Mouse (Mus musculus) small intestine, adult 2 months (tissue): Measurements from ENCODE around the gene Babam1. TPM values are rescaled to one million over a fixed set of nuclear protein-coding genes. Genes with fewer than 3 reads are reported as not detected.

Experiments used
- H3K27ac ChIP-seq: fragments of 200-500 bp; 2 replicates; pipeline ENCODE4 v1.5.1; 2012; ENCODE audit warnings: low read depth, low read length, control low read depth, inconsistent platforms; ENCODE audit not compliant: insufficient read depth
- H3K27me3 ChIP-seq: fragments of 200-500 bp; 2 replicates; pipeline ENCODE4 v1.6.1; 2012; ENCODE audit warnings: mild to moderate bottlenecking, moderate library complexity, low read length, inconsistent platforms; ENCODE audit not compliant: control insufficient read depth, insufficient read depth
- H3K36me3 ChIP-seq: fragments of 200-500 bp; 2 replicates; pipeline ENCODE4 v1.6.1; 2012; ENCODE audit warnings: mild to moderate bottlenecking, low read length, control low read depth, inconsistent platforms; ENCODE audit not compliant: control insufficient read depth, insufficient read depth
- H3K4me1 ChIP-seq: fragments of 200-500 bp; 2 replicates; pipeline ENCODE4 v1.6.1; 2012; ENCODE audit warnings: low read length, inconsistent platforms, mixed read lengths; ENCODE audit not compliant: control insufficient read depth, insufficient read depth, insufficient read length
- H3K4me3 ChIP-seq: fragments of 200-500 bp; 2 replicates; pipeline ENCODE4 v1.5.1; 2012; ENCODE audit warnings: low read depth, mild to moderate bottlenecking, control low read depth, inconsistent platforms, low read length, moderate library complexity
- CTCF ChIP-seq: fragments of 200-500 bp; IDR thresholded peaks from 2 replicates; pipeline ENCODE4 v1.5.1; 2012; ENCODE audit warnings: low read depth, mild to moderate bottlenecking, control low read depth, inconsistent platforms, low read length, moderate library complexity, mixed read lengths; ENCODE audit not compliant: insufficient replicate concordance, insufficient read length; ENCODE audit errors: extremely low read depth
- POLR2A ChIP-seq: fragments of 200-500 bp; IDR thresholded peaks from 2 replicates; pipeline ENCODE4 v1.6.1; 2012; ENCODE audit warnings: low read depth, mild to moderate bottlenecking, control low read depth, inconsistent platforms, low read length, moderate library complexity
- WGBS: fragments of 180-500 bp; shearing (Covaris S2); methylation state at CpG from one replicate; pipeline ENCODE4 v1.1.7; 2018; 5-methylcytosine and 5-hydroxymethylcytosine counted together
- polyA plus RNA-seq: library from polyadenylated mRNA; depleted of rRNA; stranded (reverse); fragments of >200 nt; gene quantifications from 2 replicates; pipeline ENCODE4 v1.2.3, GENCODE M21; 2012

The Babam1 gene
- polyA plus RNA-seq, 1 experiment: 119 TPM

DNA sequence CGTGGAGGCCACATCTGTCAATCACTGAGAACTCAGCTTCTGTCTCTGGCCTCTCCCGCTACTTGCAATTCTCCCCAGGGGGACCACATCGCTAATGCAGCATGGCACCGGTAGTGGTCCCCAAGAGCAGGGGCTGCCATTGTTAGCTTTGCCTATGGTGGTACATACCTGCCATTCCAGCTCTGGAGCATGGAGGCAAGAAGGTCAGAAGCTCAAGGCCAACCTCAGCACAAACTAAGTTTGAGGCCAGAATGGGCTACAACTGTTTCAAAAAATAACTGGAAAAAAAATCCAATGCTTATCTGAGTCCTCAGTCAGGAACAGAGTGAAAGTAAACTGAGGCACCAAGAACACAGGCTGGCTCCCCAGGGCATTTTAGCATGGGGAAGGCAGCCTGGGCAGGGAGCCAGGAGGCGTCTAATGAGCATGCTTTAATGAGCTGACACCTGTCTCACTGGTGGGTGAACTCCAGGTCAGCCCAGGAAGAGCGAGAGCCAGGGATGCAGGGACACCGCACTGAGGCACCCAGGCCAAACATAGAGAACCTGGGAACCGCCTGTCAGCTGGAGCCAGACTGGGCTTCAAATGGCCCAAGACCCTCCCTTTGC, 20.1 kb upstream of the Babam1 start:
- peak overlapping the region; percentile 53; the same call in 1 of the 2 replicates for H3K4me3 ChIP-seq
- no peaks in the 10 kb centered on the region for H3K27me3 ChIP-seq
- no peak overlapping the region for H3K27ac ChIP-seq
- H3K36me3 ChIP-seq: peaks cover 30% of the 10 kb centered on the region
- WGBS: 54% methylated on average over 8 of the region's 8 CpGs
- no peak for TF ChIP-seq POLR2A
- peaks cover 38% of the 10 kb centered on the region for H3K4me1 ChIP-seq

DNA sequence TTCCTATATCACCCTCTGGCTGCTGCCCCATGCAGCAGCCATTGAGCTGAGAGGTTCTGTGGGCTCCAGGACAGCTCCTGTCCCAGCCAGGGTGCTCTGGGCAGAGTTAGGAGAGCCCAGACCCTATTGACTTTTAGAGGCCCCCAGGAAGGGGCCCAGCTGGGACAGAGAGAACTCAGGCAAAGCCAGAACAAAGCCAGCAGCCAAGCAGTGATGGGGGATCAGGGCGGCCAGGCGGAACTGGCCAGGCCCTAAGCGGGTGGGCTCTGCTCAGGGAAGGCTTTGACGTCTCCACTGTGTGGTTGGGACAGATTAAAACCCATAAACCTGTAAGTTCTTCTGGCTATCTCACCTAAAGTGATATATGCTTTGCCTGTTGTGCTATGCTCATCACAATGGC, 17.7 kb upstream of the Babam1 start:
- Histone ChIP-seq H3K4me1 (peaks cover 49% of the 10 kb centered on the region), H3K27me3 (no peaks in the 10 kb centered on the region), H3K27ac (no peak overlapping the region), H3K4me3 (no peak overlapping the region), H3K36me3 (peaks cover 20% of the 10 kb centered on the region)
- WGBS: 80% methylated on average over 4 of the region's 4 CpGs
- TF ChIP-seq POLR2A (no peak), CTCF (no peak)

DNA sequence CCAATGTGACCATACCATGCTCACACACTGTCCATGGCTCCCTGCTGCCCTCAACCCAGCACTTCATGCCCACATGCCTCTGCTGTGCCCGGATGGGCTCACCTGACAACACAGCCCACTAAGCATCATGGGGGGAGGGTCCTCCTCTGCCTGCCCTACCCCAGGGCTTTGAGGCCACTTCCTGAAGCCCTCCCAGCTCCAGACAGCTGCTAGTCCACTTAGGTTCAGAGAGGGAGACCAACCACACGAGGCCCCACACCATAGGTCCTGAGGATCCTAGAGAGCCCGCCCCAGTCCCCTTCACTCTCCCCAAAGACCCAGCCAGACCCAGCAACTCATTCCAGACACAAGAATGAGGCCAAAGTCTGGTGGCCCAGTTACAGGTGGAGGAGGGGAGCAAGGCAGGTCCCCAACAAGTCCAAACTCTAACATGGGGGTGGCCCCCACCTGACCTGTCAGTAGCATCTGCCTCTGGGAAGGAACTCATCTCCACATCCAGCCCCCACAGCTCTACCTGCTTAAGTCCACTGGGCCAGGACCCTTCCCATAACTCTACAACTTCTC, 17.1 kb upstream of the Babam1 start:
- WGBS: 31% methylated on average over 3 of the region's 3 CpGs
- Histone ChIP-seq H3K4me1 (peaks cover 49% of the 10 kb centered on the region), H3K27ac (peak overlapping the region; percentile 83), H3K4me3 (peak overlapping the region; percentile 97), H3K36me3 (peaks cover 15% of the 10 kb centered on the region), H3K27me3 (no peaks in the 10 kb centered on the region)
- TF ChIP-seq CTCF (no peak), POLR2A (no peak)

DNA sequence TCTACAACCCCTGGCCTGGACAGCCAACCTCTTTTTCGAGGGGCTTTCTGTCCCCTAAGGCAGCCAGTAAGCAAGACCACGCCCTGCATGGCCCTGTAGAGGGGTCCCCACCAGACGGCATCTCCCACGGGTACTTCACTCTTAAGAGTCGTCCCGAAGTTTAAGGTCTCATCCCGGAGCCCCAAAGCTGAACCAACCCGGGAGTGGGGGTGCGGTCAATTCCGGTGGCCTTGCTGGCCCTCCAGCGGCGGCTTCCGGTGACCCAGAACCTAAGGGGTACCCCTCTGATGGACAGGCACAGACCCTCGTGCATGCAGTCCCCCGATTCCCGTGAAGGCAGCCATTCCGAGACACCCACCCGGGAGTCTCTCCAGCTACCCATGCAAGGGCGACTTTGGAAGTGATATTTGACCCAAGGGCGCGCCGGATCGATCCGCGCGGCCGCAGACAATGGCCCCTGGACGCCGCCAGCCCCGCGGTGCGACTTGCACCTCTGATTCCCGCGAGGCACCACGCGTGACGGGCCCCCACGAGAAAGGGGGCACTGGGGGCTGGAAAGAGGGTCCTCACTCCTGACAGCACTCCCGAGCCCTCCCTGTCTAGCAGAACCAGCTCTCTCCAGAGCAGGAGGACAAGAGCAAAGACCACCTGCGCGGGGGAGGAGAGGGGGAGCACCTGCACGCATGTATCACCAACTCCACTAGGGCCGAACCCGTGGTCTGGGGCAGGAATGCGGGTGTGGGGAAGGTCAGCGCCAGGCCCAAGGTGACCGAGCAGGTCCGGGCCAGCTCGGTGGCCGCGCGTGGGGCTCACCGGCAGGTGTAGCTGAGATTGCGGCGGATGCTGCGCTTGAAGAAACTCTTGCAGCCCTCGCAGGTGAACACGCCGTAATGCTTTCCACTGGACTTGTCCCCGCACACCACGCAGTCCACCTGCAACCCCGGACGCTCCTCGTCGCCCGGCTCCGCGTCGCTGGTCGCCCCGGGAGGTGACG, 16.2 kb upstream of the Babam1 start:
- TF ChIP-seq POLR2A: 0 out of 2 replicates have a peak, but pooled peaks have one; percentile 8
- TF ChIP-seq CTCF: no peak
- 2% methylated on average over 72 of the region's 72 CpGs for WGBS
- peaks cover 7% of the 10 kb centered on the region for H3K36me3 ChIP-seq
- peak overlapping the region; percentile 83 for H3K27ac ChIP-seq
- peak overlapping the region; percentile 97 for H3K4me3 ChIP-seq
- peaks cover 41% of the 10 kb centered on the region for H3K4me1 ChIP-seq
- no peaks in the 10 kb centered on the region for H3K27me3 ChIP-seq

DNA sequence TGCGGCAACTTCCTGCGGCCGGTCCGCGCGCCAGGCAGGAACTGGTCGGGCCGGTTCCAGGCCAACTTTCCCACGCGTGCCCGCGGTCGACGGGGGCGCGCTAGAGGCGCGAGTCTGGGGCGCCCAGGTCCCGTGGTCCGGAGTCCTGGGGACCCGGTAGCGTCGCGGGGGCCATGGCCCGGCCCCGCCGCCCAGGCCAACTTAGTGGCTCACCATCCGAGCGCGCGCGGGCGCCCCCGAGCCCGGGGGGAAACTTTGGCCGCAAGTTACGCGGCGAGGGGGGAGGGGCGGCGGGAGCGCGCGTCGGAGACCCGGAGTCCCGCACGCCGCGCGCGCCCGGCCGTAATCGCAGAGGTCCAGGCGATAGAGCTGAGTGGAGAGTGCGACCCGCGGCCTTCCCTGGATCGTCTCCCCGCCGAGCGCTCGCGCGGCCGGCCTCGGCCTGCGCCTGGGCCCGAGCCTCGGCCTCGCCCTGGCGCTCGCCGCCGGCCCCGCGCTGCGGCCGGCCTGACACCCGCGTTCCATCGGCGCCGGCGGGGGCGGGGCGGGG, 15.2 kb upstream of the Babam1 start, which contains the start of gene Nr2f6:
Nr2f6 (minus strand) TSS at position 540 of the 550 bp plus-strand sequence.
- TF ChIP-seq POLR2A (no peak; the same call in 1 of the 2 replicates), CTCF (no peak)
- H3K27me3 ChIP-seq: no peaks in the 10 kb centered on the region
- H3K4me1 ChIP-seq: peaks cover 33% of the 10 kb centered on the region
- peak within 1 kb of the TSS; percentile 95 for H3K27ac ChIP-seq
- WGBS: under 1% methylated on average over 89 of the region's 89 CpGs
- peak within 1 kb of the TSS; percentile 97 for H3K4me3 ChIP-seq
- peaks cover 7% of the 10 kb centered on the region for H3K36me3 ChIP-seq

DNA sequence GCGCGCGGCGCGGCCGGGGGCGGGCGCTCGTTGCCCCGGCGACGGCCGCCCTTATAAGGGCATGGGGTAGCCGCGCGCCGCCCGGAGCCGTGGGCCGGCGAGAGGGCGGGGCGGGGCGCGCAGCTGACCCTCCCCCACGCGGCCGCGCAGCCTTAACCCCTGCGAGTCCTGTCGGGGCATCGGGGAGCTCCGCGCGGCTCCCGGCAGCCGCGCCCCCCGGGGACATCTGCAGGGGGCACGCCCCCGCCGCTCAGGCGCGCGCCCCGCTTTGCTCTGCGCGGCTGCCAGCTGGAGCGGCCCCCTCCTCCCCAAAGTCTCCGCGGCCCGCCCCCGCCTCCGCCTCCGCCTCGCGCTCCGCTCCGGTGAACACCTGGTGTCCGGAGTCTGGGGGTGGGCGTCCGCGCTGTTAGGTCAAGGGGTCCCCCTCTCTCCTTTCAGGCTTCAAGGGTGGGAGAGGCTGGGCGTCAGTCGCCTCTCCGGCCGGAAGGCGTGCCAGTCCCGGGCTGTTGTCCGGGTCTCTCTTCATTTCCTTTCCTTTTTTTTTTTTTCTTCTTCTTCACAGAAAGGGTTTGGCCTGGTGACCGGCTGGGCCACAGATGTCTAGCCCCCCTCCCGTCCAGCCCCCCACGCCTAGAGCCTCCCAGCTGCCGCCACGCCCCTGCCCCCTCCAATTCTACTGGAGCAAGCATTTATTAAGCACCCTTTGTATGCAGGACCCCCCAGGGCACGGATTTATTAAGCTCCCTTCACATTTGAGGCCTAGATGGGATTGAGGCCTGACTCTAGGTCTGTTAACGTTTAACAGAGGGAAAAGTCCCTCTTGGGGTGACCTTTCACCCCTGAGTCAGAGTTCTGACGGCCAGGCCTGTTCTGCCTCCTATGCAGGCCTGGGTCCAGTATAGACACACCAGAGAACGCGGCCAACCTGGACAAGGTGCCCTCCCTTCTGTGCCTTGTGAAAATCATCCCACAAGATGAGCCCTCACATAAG, 14.4 kb upstream of the Babam1 start:
- H3K4me3 ChIP-seq: peak overlapping the region; percentile 72
- H3K27me3 ChIP-seq: no peaks in the 10 kb centered on the region
- H3K4me1 ChIP-seq: peaks cover 28% of the 10 kb centered on the region
- H3K36me3 ChIP-seq: peaks cover 7% of the 10 kb centered on the region
- 3% methylated on average over 75 of the region's 80 CpGs for WGBS
- H3K27ac ChIP-seq: peak overlapping the region; percentile 95
- TF ChIP-seq POLR2A (peak; percentile 77; the same call in 1 of the 2 replicates), CTCF (no peak)
